Mouse (Mus musculus) forebrain, postnatal 0 days (tissue): ENCODE data around the gene A930033H14Rik. TPM values are rescaled to one million over a fixed set of nuclear protein-coding genes. Genes with fewer than 3 reads are reported as not detected.
A peak's percentile ranks its signal among the peaks of the same experiment; 100 is the strongest.

Experiments used
- ATAC-seq: fragments of 200-750 bp; cut with Nextera tagmentation; 2 replicates; pipeline ENCODE4 v1.8.0; 2017; ENCODE audit warnings: mild to moderate bottlenecking, moderate library complexity
- DNase-seq: peaks from one replicate; pipeline ENCODE4 v3.0.0-alpha.2; 2015
- H3K27ac ChIP-seq: fragments of 300-500 bp; sonication (generic); 2 replicates; pipeline ENCODE4 v1.5.1; 2014; ENCODE audit warnings: low read depth, mild to moderate bottlenecking, antibody characterized with exemption, low read length, moderate library complexity, mixed read lengths
- H3K27me3 ChIP-seq: fragments of 300-500 bp; sonication (generic); 2 replicates; pipeline ENCODE4 v1.6.1; 2014; ENCODE audit warnings: mild to moderate bottlenecking, low read length, mixed read lengths; ENCODE audit not compliant: insufficient read depth
- H3K36me3 ChIP-seq: fragments of 300-500 bp; sonication (generic); 2 replicates; pipeline ENCODE4 v1.6.1; 2014; ENCODE audit warnings: mild to moderate bottlenecking, moderate library complexity; ENCODE audit not compliant: insufficient read depth
- H3K4me1 ChIP-seq: fragments of 300-500 bp; sonication (generic); 2 replicates; pipeline ENCODE4 v1.6.1; 2014; ENCODE audit warnings: antibody characterized with exemption; ENCODE audit not compliant: insufficient read depth
- H3K4me2 ChIP-seq: fragments of 300-500 bp; sonication (generic); 2 replicates; pipeline ENCODE4 v1.6.1; 2014; ENCODE audit warnings: low read depth, mild to moderate bottlenecking, moderate library complexity
- H3K4me3 ChIP-seq: fragments of 300-500 bp; sonication (generic); 2 replicates; pipeline ENCODE4 v1.5.1; 2014; ENCODE audit warnings: low read depth, low read length, mixed read lengths
- H3K9ac ChIP-seq: fragments of 300-500 bp; sonication (generic); 2 replicates; pipeline ENCODE4 v1.6.1; 2014; ENCODE audit warnings: mild to moderate bottlenecking
- H3K9me3 ChIP-seq: fragments of 300-500 bp; sonication (generic); 2 replicates; pipeline ENCODE4 v1.6.1; 2016; ENCODE audit warnings: low read length
- CTCF ChIP-seq: sonication (generic); IDR thresholded peaks from 2 replicates; pipeline ENCODE4 v1.5.1; 2016; ENCODE audit warnings: antibody characterized with exemption, control low read depth, low read depth
- whole genome bisulfite sequencing: fragments of 180-500 bp; shearing (Covaris S2); extraction: QIAGEN DNeasy Blood & Tissue Kit; methylation state at CpG from one replicate; pipeline ENCODE4 v1.1.7; 2014; 5-methylcytosine and 5-hydroxymethylcytosine counted together
- polyA plus RNA-seq: library from polyadenylated mRNA; unstranded; fragments of >200 nt; fragmentation: Nextera tagmentation; extraction: Ambion mirVana; gene quantifications from 2 replicates; pipeline ENCODE4 v1.2.1, GENCODE M21; 2015
- total RNA-seq: library from RNA; depleted of rRNA; stranded (reverse); fragments of >200 nt; gene quantifications from 2 replicates; pipeline ENCODE4 v1.2.3, GENCODE M21; 2014

The A930033H14Rik gene
- total and polyA plus RNA-seq, 2 experiments from 2014 or later: 1.4 to 1.9 TPM

DNA sequence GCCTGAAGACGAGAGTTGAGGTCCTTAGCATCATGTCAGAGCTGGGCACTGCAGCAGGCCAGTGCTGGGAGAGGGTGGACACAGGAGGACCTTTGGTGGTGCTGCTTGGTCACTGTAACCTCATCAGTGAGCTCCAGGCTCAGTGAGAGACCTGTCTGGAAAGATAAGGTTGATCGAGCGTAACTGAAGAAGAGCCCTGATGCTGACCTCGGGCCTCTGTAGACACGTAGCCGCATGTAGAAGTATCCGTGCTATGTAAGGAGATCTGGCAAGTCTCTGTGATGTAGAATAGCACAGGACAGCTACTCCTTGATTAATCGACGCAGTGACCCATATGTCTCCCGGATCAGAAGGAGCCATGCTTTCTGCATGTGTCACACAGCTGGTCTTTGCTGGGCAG, 19.2 kb downstream of the A930033H14Rik start:
- Histone ChIP-seq H3K4me3 (no peak overlapping the region), H3K36me3 (no peaks in the 10 kb centered on the region), H3K27me3 (no peaks in the 10 kb centered on the region), H3K9me3 (no peaks in the 10 kb centered on the region), H3K4me1 (no peaks in the 10 kb centered on the region), H3K4me2 (no peak overlapping the region), H3K9ac (no peak overlapping the region), H3K27ac (no peak overlapping the region)
- TF ChIP-seq CTCF: no peak
- WGBS: 95% methylated on average over 10 of the region's 10 CpGs
- no peak for ATAC-seq
- DNase-seq: no peak

GRCm38 (mm10) chr10:69192266-69192665, 20.6 kb downstream of the A930033H14Rik start:
- ATAC-seq (no peak), DNase-seq (no peak)
- Histone ChIP-seq H3K36me3 (no peaks in the 10 kb centered on the region), H3K27me3 (no peaks in the 10 kb centered on the region), H3K9ac (no peak overlapping the region), H3K9me3 (no peaks in the 10 kb centered on the region), H3K4me1 (no peaks in the 10 kb centered on the region), H3K27ac (no peak overlapping the region), H3K4me2 (no peak overlapping the region), H3K4me3 (no peak overlapping the region)
- 59% methylated on average over 5 of the region's 5 CpGs for WGBS
- no peak for TF ChIP-seq CTCF

- Histone ChIP-seq H3K4me1 (no peaks in the 10 kb centered on the region), H3K9ac (no peak overlapping the region), H3K4me2 (no peak overlapping the region), H3K4me3 (no peak overlapping the region), H3K36me3 (no peaks in the 10 kb centered on the region), H3K27ac (no peak overlapping the region), H3K9me3 (no peaks in the 10 kb centered on the region), H3K27me3 (no peaks in the 10 kb centered on the region)
- no peak for TF ChIP-seq CTCF
- whole genome bisulfite sequencing: 84% methylated on average over 10 of the region's 10 CpGs
- ATAC-seq: no peak
- DNase-seq: no peak
Observed at GRCm38 (mm10) chr10:69190434-69191160, 22.3 kb downstream of the A930033H14Rik start.

- H3K27ac ChIP-seq: no peak overlapping the region
- TF ChIP-seq CTCF: no peak
- no peak overlapping the region for H3K9ac ChIP-seq
- ATAC-seq (no peak), DNase-seq (no peak)
- H3K36me3 ChIP-seq: no peaks in the 10 kb centered on the region
- H3K27me3 ChIP-seq: no peaks in the 10 kb centered on the region
- WGBS: 89% methylated on average over 9 of the region's 9 CpGs
- no peaks in the 10 kb centered on the region for H3K4me1 ChIP-seq
- H3K4me2 ChIP-seq: no peak overlapping the region
- H3K9me3 ChIP-seq: no peaks in the 10 kb centered on the region
- no peak overlapping the region for H3K4me3 ChIP-seq
Observed at GRCm38 (mm10) chr10:69187773-69188443, 25.0 kb downstream of the A930033H14Rik start.

DNA sequence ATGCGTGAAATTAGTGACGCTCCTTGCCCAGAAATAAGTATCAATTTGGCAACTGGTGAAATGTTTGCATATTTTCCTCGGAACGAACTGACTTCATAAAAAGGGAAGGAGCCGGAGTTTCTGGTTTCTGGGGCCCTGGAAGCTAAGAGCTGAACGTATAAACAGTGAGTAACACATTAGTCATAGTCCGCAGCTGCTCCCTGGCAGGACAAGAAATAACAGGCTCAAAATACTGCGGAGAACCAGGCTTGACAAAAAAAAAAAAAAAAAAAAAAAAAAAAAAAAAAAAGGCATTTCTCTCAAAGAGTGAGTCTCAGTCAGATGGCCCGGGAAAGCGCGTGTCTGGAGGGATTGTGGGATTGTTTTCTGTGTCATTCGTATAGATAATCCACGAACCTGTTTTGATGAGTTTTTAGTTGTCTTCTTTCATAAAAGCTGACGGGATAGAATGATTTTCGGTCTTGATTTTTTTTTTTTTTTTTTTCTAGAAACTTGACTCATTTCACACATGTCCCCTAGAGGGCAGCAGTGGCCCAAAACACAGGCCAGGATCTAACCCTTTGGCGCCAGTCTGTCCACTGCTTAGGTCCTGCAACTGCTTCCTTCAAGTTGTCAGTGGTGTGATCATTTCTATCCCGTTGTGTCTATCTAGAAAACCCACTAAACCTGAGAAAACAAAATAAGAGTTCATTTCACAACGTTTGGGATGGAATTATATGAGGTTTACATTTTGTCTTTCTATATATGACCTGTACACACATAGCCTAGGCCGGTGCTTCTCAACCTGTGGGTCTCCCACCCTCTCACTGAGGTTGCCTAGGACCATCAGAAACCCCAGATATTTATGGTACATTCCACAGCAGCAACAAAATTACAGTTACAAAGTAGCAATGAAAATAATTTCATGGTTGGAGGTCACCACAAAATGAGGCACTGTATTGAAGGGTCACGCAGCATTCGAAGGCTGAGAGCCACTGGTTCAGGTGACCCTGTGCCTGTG, 26.7 kb downstream of the A930033H14Rik start:
- H3K27me3 ChIP-seq: no peaks in the 10 kb centered on the region
- H3K9ac ChIP-seq: 0 out of 2 replicates have a peak overlapping the region, but pooled peaks have one; percentile 10
- ATAC-seq: peak; percentile 60
- peak; percentile 78 for DNase-seq
- H3K4me2 ChIP-seq: peak overlapping the region; percentile 44
- no peaks in the 10 kb centered on the region for H3K4me1 ChIP-seq
- no peaks in the 10 kb centered on the region for H3K36me3 ChIP-seq
- H3K27ac ChIP-seq: no peak overlapping the region
- no peaks in the 10 kb centered on the region for H3K9me3 ChIP-seq
- TF ChIP-seq CTCF: peak; percentile 73
- 19% methylated on average over 21 of the region's 21 CpGs for WGBS
- peak overlapping the region; percentile 26 for H3K4me3 ChIP-seq

DNA sequence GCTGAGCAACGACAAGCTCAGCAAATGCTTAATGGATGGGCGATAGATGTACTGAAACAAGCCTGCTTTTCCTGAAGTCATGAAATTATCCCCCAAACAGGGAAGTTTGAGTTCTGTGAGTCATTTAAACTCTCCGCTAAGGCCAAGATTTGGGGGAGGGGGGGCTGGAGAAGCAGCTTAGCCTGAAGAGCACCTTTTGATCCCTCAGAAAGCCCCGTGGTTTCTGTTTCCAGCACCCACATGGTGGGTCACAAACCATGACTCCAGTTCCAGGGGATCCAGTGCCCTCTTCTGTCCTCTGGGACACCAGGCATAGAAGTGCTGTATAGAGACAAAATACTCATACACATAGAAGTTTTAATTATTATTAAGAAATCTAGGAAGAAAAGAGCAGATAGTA, 27.5 kb downstream of the A930033H14Rik start:
- H3K4me3 ChIP-seq: no peak overlapping the region
- H3K9me3 ChIP-seq: no peaks in the 10 kb centered on the region
- no peaks in the 10 kb centered on the region for H3K27me3 ChIP-seq
- no peaks in the 10 kb centered on the region for H3K36me3 ChIP-seq
- DNase-seq (no peak), ATAC-seq (no peak)
- TF ChIP-seq CTCF: no peak
- 79% methylated on average over 4 of the region's 4 CpGs for WGBS
- no peak overlapping the region for H3K9ac ChIP-seq
- H3K4me1 ChIP-seq: no peaks in the 10 kb centered on the region
- no peak overlapping the region for H3K27ac ChIP-seq
- H3K4me2 ChIP-seq: peak overlapping the region; percentile 44; the same call in 1 of the 2 replicates
